Mouse (Mus musculus): Measurements from ENCODE around the gene Olfr1420. TPM values are rescaled to one million over a fixed set of nuclear protein-coding genes. Genes with fewer than 3 reads are reported as not detected.

Gene Olfr1420
- total RNA-seq, 2 experiments from 2014 or later, result not detected

Small RNAs within 50 kb of the gene (microRNA-seq; reads per million reads assigned to microRNA genes)
- 8.5 to 10.6 reads per million in 2 experiments for gene Mir6994

Other genes starting within 250 kb of the Olfr1420 start
- gene Ms4a3, start 245.7 kb upstream of the Olfr1420 start, total RNA-seq (2021), result not detected
- gene Oosp2, start 226.0 kb upstream of the Olfr1420 start, total RNA-seq (2021), result not detected
- gene Oosp1, start 195.4 kb upstream of the Olfr1420 start, total RNA-seq (2021), result not detected
- not detected for gene Oosp3, start 189.5 kb upstream of the Olfr1420 start, total RNA-seq (2021)
- not detected for gene Gif, start 139.0 kb upstream of the Olfr1420 start, total RNA-seq (2021)
- 10 to 100 TPM; 45.4 to 46.7 TPM for gene Mrpl16, start 116.2 kb upstream of the Olfr1420 start, total RNA-seq (2021)
- gene Stx3, start 67.2 kb upstream of the Olfr1420 start, total RNA-seq (2021), result 10 to 100 TPM; 19.1 to 23.2 TPM
- not detected for gene Olfr1417, start 47.3 kb upstream of the Olfr1420 start, total RNA-seq (2021)
- not detected for gene Olfr1418, start 25.5 kb upstream of the Olfr1420 start, total RNA-seq (2021)
- not detected for gene Olfr1419, start 11.5 kb upstream of the Olfr1420 start, total RNA-seq (2021)
- gene Patl1, start 25.8 kb downstream of the Olfr1420 start, total RNA-seq (2021), result 10 to 100 TPM; 20.3 to 22.3 TPM
- 10 to 100 TPM; 54.2 to 56.3 TPM for gene Osbp, start 79.4 kb downstream of the Olfr1420 start, total RNA-seq (2021)
- gene Olfr1423, start 154.8 kb downstream of the Olfr1420 start, total RNA-seq (2021), result not detected
- gene Olfr1424, start 176.1 kb downstream of the Olfr1420 start, total RNA-seq (2021), result not detected
- gene Olfr1425, start 191.2 kb downstream of the Olfr1420 start, total RNA-seq (2021), result not detected
- gene Olfr1426, start 205.4 kb downstream of the Olfr1420 start, total RNA-seq (2021), result not detected
- not detected for gene Olfr1427, start 216.8 kb downstream of the Olfr1420 start, total RNA-seq (2021)
- not detected for gene Olfr1428, start 229.3 kb downstream of the Olfr1420 start, total RNA-seq (2021)
- gene Olfr76, start 236.6 kb downstream of the Olfr1420 start, total RNA-seq (2021), result not detected

All from layer of hippocampus, postnatal 10 days (tissue).